Mouse (Mus musculus): Measurements from ENCODE around the gene Gm20388. TPM values are rescaled to one million over a fixed set of nuclear protein-coding genes. Genes with fewer than 3 reads are reported as not detected.

Gm20388 gene
- polyA plus RNA-seq, 1 experiment = 49.7 TPM

- peak; percentile 76 for DNase-seq
Observed at GRCm38 (mm10) chr8:122834971-122835370, 2924.3 kb downstream of the Gm20388 start.

GRCm38 (mm10) chr8:122836199-122836598, 2925.6 kb downstream of the Gm20388 start:
- H3K27me3 ChIP-seq (replicated peaks; ENCODE audit: control insufficient read depth, insufficient read depth, low read length) = no peaks in the 10 kb centered on the region
- no peaks in the 10 kb centered on the region for H3K4me1 ChIP-seq (ENCODE audit: control insufficient read depth, insufficient read depth, low read length)
- WGBS = 82% methylated on average over 12 of the region's 12 CpGs
- H3K4me3 ChIP-seq (ENCODE audit: insufficient read depth, low read depth, low read length) = no peak overlapping the region
- no peaks in the 10 kb centered on the region for H3K36me3 ChIP-seq (ENCODE audit: control insufficient read depth, insufficient read depth, low read length)
- DNase-seq = no peak
- TF ChIP-seq CTCF (conservative IDR thresholded peaks at IDR 0.05; ENCODE audit: insufficient read depth, insufficient read length, low read depth, low read length) (no peak), POLR2A (IDR thresholded peaks at IDR 0.05; ENCODE audit: low read depth, low read length) (no peak)
- no peak overlapping the region for H3K27ac ChIP-seq (ENCODE audit: insufficient read depth, low read depth, low read length)

More at GRCm38 (mm10) chr8:122834971-122835370, 2924.3 kb downstream of the Gm20388 start:
- WGBS = 23% methylated on average over 8 of the region's 8 CpGs
- Histone ChIP-seq H3K36me3 (ENCODE audit: control insufficient read depth, insufficient read depth, low read length) (no peaks in the 10 kb centered on the region), H3K4me3 (ENCODE audit: insufficient read depth, low read depth, low read length) (no peak overlapping the region), H3K27ac (ENCODE audit: insufficient read depth, low read depth, low read length) (no peak overlapping the region), H3K27me3 (replicated peaks; ENCODE audit: control insufficient read depth, insufficient read depth, low read length) (no peaks in the 10 kb centered on the region), H3K4me1 (ENCODE audit: control insufficient read depth, insufficient read depth, low read length) (no peaks in the 10 kb centered on the region)
- TF ChIP-seq CTCF (conservative IDR thresholded peaks at IDR 0.05; ENCODE audit: insufficient read depth, insufficient read length, low read depth, low read length) = peak; percentile 91
- no peak for TF ChIP-seq POLR2A (IDR thresholded peaks at IDR 0.05; ENCODE audit: low read depth, low read length)

- WGBS = 76% methylated on average over 13 of the region's 13 CpGs
- H3K4me1 ChIP-seq (ENCODE audit: control insufficient read depth, insufficient read depth, low read length) = no peaks in the 10 kb centered on the region
- H3K4me3 ChIP-seq (ENCODE audit: insufficient read depth, low read depth, low read length) = no peak overlapping the region
- TF ChIP-seq POLR2A (IDR thresholded peaks at IDR 0.05; ENCODE audit: low read depth, low read length) = no peak
- TF ChIP-seq CTCF (conservative IDR thresholded peaks at IDR 0.05; ENCODE audit: insufficient read depth, insufficient read length, low read depth, low read length) = no peak
- no peaks in the 10 kb centered on the region for H3K36me3 ChIP-seq (ENCODE audit: control insufficient read depth, insufficient read depth, low read length)
- DNase-seq = no peak
- no peaks in the 10 kb centered on the region for H3K27me3 ChIP-seq (replicated peaks; ENCODE audit: control insufficient read depth, insufficient read depth, low read length)
- no peak overlapping the region for H3K27ac ChIP-seq (ENCODE audit: insufficient read depth, low read depth, low read length)
Observed at GRCm38 (mm10) chr8:122836696-122837095, 2926.1 kb downstream of the Gm20388 start.

- Histone ChIP-seq H3K27ac (ENCODE audit: insufficient read depth, low read depth, low read length) (no peak overlapping the region), H3K4me3 (ENCODE audit: insufficient read depth, low read depth, low read length) (no peak overlapping the region), H3K36me3 (ENCODE audit: control insufficient read depth, insufficient read depth, low read length) (no peaks in the 10 kb centered on the region), H3K4me1 (ENCODE audit: control insufficient read depth, insufficient read depth, low read length) (no peaks in the 10 kb centered on the region), H3K27me3 (replicated peaks; ENCODE audit: control insufficient read depth, insufficient read depth, low read length) (no peaks in the 10 kb centered on the region)
- TF ChIP-seq CTCF (conservative IDR thresholded peaks at IDR 0.05; ENCODE audit: insufficient read depth, insufficient read length, low read depth, low read length) = no peak
- DNase-seq = no peak
- 61% methylated on average over 3 of the region's 3 CpGs for WGBS
Observed at GRCm38 (mm10) chr8:122844161-122844560, 2933.5 kb downstream of the Gm20388 start.

GRCm38 (mm10) chr8:122845662-122846061, 2935.0 kb downstream of the Gm20388 start:
- WGBS = 74% methylated on average over 4 of the region's 4 CpGs
- no peak overlapping the region for H3K4me3 ChIP-seq (ENCODE audit: insufficient read depth, low read depth, low read length)
- DNase-seq = no peak
- H3K36me3 ChIP-seq (ENCODE audit: control insufficient read depth, insufficient read depth, low read length) = no peaks in the 10 kb centered on the region
- no peaks in the 10 kb centered on the region for H3K27me3 ChIP-seq (replicated peaks; ENCODE audit: control insufficient read depth, insufficient read depth, low read length)
- no peak overlapping the region for H3K27ac ChIP-seq (ENCODE audit: insufficient read depth, low read depth, low read length)
- H3K4me1 ChIP-seq (ENCODE audit: control insufficient read depth, insufficient read depth, low read length) = no peaks in the 10 kb centered on the region
- no peak for TF ChIP-seq CTCF (conservative IDR thresholded peaks at IDR 0.05; ENCODE audit: insufficient read depth, insufficient read length, low read depth, low read length)
- TF ChIP-seq POLR2A (IDR thresholded peaks at IDR 0.05; ENCODE audit: low read depth, low read length) = no peak

GRCm38 (mm10) chr8:122847829-122848561, 2937.4 kb downstream of the Gm20388 start, which contains the start of gene Cdh15:
TSS of gene Cdh15 (plus strand) at chr8:122847966.
- Histone ChIP-seq H3K36me3 (ENCODE audit: control insufficient read depth, insufficient read depth, low read length) (no peaks in the 10 kb centered on the region), H3K27ac (ENCODE audit: insufficient read depth, low read depth, low read length) (no peak within 1 kb of the TSS), H3K4me1 (ENCODE audit: control insufficient read depth, insufficient read depth, low read length) (no peaks in the 10 kb centered on the region), H3K4me3 (ENCODE audit: insufficient read depth, low read depth, low read length) (no peak within 1 kb of the TSS), H3K27me3 (replicated peaks; ENCODE audit: control insufficient read depth, insufficient read depth, low read length) (no peaks in the 10 kb centered on the region)
- TF ChIP-seq CTCF (conservative IDR thresholded peaks at IDR 0.05; ENCODE audit: insufficient read depth, insufficient read length, low read depth, low read length) (no peak), POLR2A (IDR thresholded peaks at IDR 0.05; ENCODE audit: low read depth, low read length) (no peak)
- peak; percentile 24 for DNase-seq
- WGBS = 20% methylated on average over 17 of the region's 18 CpGs

- Histone ChIP-seq H3K4me3 (ENCODE audit: insufficient read depth, low read depth, low read length) (no peak overlapping the region), H3K27ac (ENCODE audit: insufficient read depth, low read depth, low read length) (no peak overlapping the region), H3K4me1 (ENCODE audit: control insufficient read depth, insufficient read depth, low read length) (no peaks in the 10 kb centered on the region), H3K36me3 (ENCODE audit: control insufficient read depth, insufficient read depth, low read length) (no peaks in the 10 kb centered on the region), H3K27me3 (replicated peaks; ENCODE audit: control insufficient read depth, insufficient read depth, low read length) (no peaks in the 10 kb centered on the region)
- TF ChIP-seq POLR2A (IDR thresholded peaks at IDR 0.05; ENCODE audit: low read depth, low read length) (no peak), CTCF (conservative IDR thresholded peaks at IDR 0.05; ENCODE audit: insufficient read depth, insufficient read length, low read depth, low read length) (no peak)
- 66% methylated on average over 11 of the region's 11 CpGs for WGBS
- DNase-seq = no peak
Observed at GRCm38 (mm10) chr8:122849152-122849910, 2938.7 kb downstream of the Gm20388 start.

Measured in kidney, adult 2 months (tissue).